Mouse (Mus musculus) cerebellum, adult 2 months (tissue): ENCODE measurements around the gene Gas2l3. TPM values are rescaled to one million over a fixed set of nuclear protein-coding genes. Genes with fewer than 3 reads are reported as not detected.
A peak's percentile ranks its signal among the peaks of the same experiment; 100 is the strongest.

Experiments
- DNase-seq, 2 experiments: peaks; one replicate each; pipeline ENCODE4 v3.0.0; 2021
- H3K27ac ChIP-seq: fragments of 200-500 bp; 2 replicates; pipeline ENCODE4 v1.5.1; 2012; ENCODE audit warnings: low read length, control low read depth, inconsistent platforms; ENCODE audit not compliant: insufficient read depth
- H3K27me3 ChIP-seq: fragments of 200-500 bp; 2 replicates; pipeline ENCODE4 v1.6.1; 2012; ENCODE audit warnings: inconsistent platforms, mild to moderate bottlenecking, low read length, moderate library complexity; ENCODE audit not compliant: control insufficient read depth, insufficient read depth
- H3K4me1 ChIP-seq: fragments of 200-500 bp; 2 replicates; pipeline ENCODE4 v1.6.1; 2011; ENCODE audit warnings: low read length; ENCODE audit not compliant: control insufficient read depth, insufficient read depth
- H3K4me3 ChIP-seq: fragments of 200-500 bp; replicated peaks from 2 replicates; pipeline ENCODE3; 2011; ENCODE audit warnings: mild to moderate bottlenecking, low read depth, low read length, control low read depth; ENCODE audit not compliant: insufficient read depth
- CTCF ChIP-seq: fragments of 200-500 bp; IDR thresholded peaks from 2 replicates; pipeline ENCODE4 v1.5.1; 2011; ENCODE audit warnings: low read depth, mild to moderate bottlenecking, control low read depth, low read length, moderate library complexity, borderline replicate concordance; ENCODE audit not compliant: insufficient read depth
- POLR2A ChIP-seq: fragments of 200-500 bp; IDR thresholded peaks from 2 replicates; pipeline ENCODE4 v1.6.1; 2011; ENCODE audit warnings: low read length, control low read depth, borderline replicate concordance; ENCODE audit not compliant: insufficient read depth
- WGBS: fragments of 180-500 bp; shearing (Covaris S2); methylation state at CpG from one replicate; pipeline ENCODE4 v1.1.7; 2018; 5-methylcytosine and 5-hydroxymethylcytosine counted together
- polyA plus RNA-seq: library from polyadenylated mRNA; depleted of rRNA; stranded (reverse); fragments of >200 nt; gene quantifications from 2 replicates; pipeline ENCODE4 v1.2.3, GENCODE M21; 2012; rRNA removed

Gene Gas2l3
- polyA plus RNA-seq: 1.5 and 1.9 TPM in 2 replicates

GRCm38 (mm10) chr10:89443623-89444151 is at the start of gene Gas2l3:
Gene Gas2l3, minus strand, starts transcription at chr10:89443967.
- peak; percentile 75 to 79 for DNase-seq
- TF ChIP-seq CTCF (no peak), POLR2A (no peak)
- under 1% methylated on average over 39 of the region's 39 CpGs for WGBS
- Histone ChIP-seq H3K4me1 (no peaks in the 10 kb centered on the region), H3K27ac (no peak within 1 kb of the TSS), H3K4me3 (peak within 1 kb of the TSS; percentile 88), H3K27me3 (no peaks in the 10 kb centered on the region)

GRCm38 (mm10) chr10:89491321-89491720 is 47.6 kb upstream of the Gas2l3 start:
- H3K27ac ChIP-seq: no peak overlapping the region
- H3K4me3 ChIP-seq: no peak overlapping the region
- H3K27me3 ChIP-seq: no peaks in the 10 kb centered on the region
- DNase-seq: no peak
- TF ChIP-seq POLR2A (no peak), CTCF (no peak)
- no peaks in the 10 kb centered on the region for H3K4me1 ChIP-seq
- 51% methylated on average over 3 of the region's 3 CpGs for WGBS

GRCm38 (mm10) chr10:89490250-89490649 is 46.5 kb upstream of the Gas2l3 start:
- 73% methylated on average over 3 of the region's 3 CpGs for WGBS
- no peak for DNase-seq

DNA sequence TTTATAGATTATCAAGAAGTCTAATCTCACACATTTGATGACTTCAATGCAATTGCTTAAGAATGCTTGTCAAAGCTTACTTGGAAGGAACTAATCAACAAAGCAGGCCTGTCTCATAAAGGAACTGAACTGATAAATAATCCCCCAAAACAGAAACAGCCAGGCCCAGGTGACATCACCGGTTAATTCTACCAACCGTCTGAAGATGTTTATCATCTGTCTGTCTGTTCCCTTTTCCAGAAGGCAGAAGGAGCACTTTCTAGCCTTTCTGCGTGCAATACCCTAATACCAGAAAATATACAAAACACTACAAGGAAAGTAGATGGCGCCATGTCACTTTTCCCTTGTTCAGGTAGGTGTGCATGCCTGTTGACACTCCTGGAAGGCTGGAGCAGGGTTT is 45.7 kb upstream of the Gas2l3 start:
- 90% methylated on average over 4 of the region's 4 CpGs for WGBS
- no peak overlapping the region for H3K27ac ChIP-seq
- DNase-seq: no peak
- TF ChIP-seq CTCF: no peak
- TF ChIP-seq POLR2A: no peak
- H3K4me1 ChIP-seq: no peaks in the 10 kb centered on the region
- no peaks in the 10 kb centered on the region for H3K27me3 ChIP-seq
- no peak overlapping the region for H3K4me3 ChIP-seq

More at GRCm38 (mm10) chr10:89490250-89490649, 46.5 kb upstream of the Gas2l3 start:
- Histone ChIP-seq H3K4me1 (no peaks in the 10 kb centered on the region), H3K4me3 (no peak overlapping the region), H3K27ac (no peak overlapping the region), H3K27me3 (no peaks in the 10 kb centered on the region)
- no peak for TF ChIP-seq CTCF

DNA sequence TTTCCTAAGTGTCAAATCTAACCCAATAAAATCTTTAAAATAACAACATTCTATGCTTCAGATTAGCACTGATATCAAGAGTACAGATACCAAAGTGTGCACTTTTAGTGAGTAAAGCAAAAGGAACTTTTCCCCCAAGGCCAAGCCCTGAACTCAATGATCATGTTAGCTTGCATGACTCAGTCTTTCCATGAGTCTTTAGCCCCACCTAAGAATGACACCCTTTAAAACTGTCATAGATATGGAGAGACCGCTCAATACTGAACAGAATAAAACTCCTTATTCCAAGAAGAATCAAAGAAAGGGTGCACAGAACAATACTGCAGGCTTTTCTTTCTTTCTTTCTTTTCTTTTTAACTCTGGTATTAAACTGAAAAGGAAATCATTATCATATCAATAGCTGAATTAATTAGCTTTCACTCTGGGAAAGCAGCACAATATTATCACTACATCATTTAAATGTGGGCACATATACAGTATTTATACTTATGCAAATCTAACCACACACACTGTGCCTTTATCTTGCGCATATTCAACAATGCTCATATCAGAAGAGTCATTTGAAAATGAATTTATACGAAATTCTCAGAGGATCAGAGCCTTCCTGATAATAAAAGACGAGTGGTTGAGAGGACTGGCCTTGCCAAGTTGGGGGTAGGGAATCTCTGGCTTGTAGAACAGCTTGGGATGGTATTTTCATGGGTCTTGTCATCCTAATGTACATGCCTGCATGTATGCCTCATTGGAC is 43.4 kb upstream of the Gas2l3 start:
- Histone ChIP-seq H3K4me3 (no peak overlapping the region), H3K27me3 (no peaks in the 10 kb centered on the region), H3K4me1 (no peaks in the 10 kb centered on the region), H3K27ac (no peak overlapping the region)
- TF ChIP-seq POLR2A: no peak
- no peak for TF ChIP-seq CTCF
- WGBS: 30% methylated on average over 4 of the region's 4 CpGs
- no peak for DNase-seq

GRCm38 (mm10) chr10:89484907-89485306 is 41.1 kb upstream of the Gas2l3 start:
- H3K4me1 ChIP-seq: no peaks in the 10 kb centered on the region
- DNase-seq: no peak
- no peak overlapping the region for H3K4me3 ChIP-seq
- H3K27me3 ChIP-seq: no peaks in the 10 kb centered on the region
- TF ChIP-seq CTCF (no peak), POLR2A (no peak)
- H3K27ac ChIP-seq: no peak overlapping the region

DNA sequence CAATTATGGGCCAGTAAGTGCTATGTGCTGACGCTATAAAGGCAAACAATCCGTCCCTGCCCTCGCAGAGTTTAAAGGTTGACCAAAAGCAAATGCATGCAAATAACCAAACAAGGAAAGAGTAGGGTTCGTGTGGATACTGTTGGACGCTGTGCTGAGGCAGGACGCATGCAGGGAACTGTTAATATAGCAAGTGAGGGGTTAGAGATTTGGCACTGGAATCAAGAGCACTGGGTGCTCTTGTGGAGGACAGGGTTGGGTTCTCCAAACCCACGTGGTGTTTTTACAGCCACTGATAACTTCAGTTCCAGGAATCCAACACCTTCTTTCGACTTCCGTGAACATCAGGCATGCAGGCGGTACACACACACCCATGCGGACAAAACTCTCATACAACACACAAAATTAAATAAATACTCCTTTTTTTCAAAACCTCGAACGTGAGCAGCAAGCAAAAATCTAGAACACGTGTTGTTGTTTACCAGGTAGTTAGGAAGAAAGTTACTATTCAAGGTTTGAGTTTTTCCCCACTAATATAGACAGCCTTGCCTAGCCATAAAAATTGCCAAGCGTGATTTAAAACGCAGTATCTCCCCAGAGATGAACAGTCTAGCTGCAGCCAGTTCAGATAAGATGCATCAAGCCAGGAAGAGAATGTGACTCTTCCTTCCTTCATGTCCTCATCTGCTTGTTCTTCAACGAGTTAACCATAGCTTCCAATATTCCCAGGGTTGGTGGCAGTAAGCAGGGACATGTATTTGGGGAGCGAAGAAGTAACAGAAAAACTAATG is 40.2 kb upstream of the Gas2l3 start:
- H3K27me3 ChIP-seq: no peaks in the 10 kb centered on the region
- TF ChIP-seq POLR2A (no peak), CTCF (no peak)
- 82% methylated on average over 18 of the region's 18 CpGs for WGBS
- no peak overlapping the region for H3K4me3 ChIP-seq
- H3K4me1 ChIP-seq: no peaks in the 10 kb centered on the region
- no peak overlapping the region for H3K27ac ChIP-seq
- no peak for DNase-seq

GRCm38 (mm10) chr10:89483113-89483512 is 39.3 kb upstream of the Gas2l3 start:
- no peaks in the 10 kb centered on the region for H3K27me3 ChIP-seq
- DNase-seq: no peak
- WGBS: 91% methylated on average over 14 of the region's 14 CpGs
- H3K27ac ChIP-seq: no peak overlapping the region
- H3K4me3 ChIP-seq: no peak overlapping the region
- no peaks in the 10 kb centered on the region for H3K4me1 ChIP-seq
- no peak for TF ChIP-seq CTCF
- TF ChIP-seq POLR2A: no peak
